Mouse (Mus musculus) naive thymus-derived CD4-positive, alpha-beta T cell, adult 2 months (primary cell): Measurements from ENCODE around the gene 4930404H24Rik.
A peak's percentile ranks its signal among the peaks of the same experiment; 100 is the strongest.

Experiments used
- DNase-seq: peaks from one replicate; pipeline ENCODE4 v3.0.0-alpha.2; 2011; ENCODE audit warnings: low read depth

Gene 4930404H24Rik

DNA sequence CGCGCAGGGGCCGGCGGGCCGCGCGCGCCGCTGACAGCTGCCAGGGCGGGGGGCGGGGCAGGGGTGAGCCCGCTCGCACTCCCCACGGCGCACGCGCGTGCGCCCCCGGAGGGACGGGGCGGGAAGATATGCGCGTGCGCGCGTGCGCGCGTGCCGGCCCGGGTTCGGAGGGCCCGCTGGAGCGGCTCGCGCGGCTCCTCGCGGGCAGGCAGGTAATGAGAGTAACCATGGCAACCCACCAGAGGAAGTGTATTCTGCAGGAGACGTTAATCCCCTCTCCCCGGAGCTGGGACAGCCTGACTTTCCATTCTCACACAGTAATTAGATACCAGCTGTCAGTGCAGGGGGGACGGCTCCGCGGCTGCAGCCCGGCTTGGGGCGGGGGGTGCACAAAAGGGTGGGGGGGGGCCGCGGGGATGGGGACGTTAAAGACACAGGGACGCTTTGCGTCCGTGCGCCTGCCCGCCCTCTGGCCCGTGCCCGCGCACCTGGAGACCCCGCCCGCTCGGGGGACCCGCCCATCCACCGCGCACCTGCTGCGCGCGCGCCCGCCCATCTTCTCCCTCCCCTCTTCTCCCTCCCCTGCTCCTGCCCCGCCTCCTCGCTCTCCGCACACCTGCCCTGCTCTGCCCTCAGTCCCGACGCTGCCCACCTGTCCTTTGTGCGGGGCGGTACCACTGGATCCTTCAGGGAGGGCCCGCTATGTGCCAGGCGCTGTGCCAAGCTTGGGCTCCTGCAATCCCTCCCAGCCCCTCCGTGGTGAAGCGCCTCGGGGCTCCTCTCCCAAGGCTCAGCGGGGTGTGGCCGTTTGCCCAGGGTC is at the start of gene 4930404H24Rik:
TSS of gene 4930404H24Rik (plus strand) at position 218 of the 820 bp plus-strand sequence.
- peak; percentile 75 for DNase-seq

DNA sequence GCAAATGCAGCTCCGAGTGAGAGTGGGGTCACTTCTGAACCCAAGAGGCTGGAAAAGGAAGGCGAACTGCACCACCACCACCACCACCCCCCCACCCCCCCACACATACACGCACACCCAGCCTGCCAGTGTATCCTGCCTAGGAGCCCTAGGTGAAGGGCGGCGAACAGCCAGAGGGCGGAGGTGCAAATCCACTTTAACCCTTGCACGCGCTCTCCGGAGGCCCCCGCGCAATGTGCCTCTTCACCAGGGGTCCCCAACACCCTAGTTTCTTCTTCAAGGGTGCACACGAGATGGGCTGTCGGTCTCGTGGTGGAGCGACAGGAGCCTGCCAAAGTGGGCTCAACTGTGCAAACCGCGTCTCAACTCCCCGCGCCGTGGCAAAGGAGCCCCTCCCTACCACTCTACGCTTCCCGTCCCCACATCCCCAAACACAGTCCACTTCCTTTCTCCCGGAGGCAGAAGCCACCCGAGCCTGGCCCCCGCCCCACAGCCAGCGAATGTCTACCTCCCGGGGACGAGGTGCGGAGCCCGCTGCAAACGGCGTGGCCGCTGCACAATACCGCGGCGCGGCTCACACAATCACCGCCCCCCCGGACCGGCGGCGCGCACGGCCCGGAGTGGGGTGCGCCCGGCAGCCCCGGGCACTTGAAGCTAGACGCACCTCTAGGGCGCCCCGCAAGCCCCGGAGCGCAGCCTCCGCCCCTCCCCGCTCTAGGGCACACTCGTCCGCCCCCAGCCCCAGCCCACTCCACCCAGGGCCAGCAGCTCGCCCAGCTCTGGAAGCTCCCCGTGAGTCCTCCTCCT is 49.0 kb upstream of the 4930404H24Rik start:
- DNase-seq: peak; percentile 42

DNA sequence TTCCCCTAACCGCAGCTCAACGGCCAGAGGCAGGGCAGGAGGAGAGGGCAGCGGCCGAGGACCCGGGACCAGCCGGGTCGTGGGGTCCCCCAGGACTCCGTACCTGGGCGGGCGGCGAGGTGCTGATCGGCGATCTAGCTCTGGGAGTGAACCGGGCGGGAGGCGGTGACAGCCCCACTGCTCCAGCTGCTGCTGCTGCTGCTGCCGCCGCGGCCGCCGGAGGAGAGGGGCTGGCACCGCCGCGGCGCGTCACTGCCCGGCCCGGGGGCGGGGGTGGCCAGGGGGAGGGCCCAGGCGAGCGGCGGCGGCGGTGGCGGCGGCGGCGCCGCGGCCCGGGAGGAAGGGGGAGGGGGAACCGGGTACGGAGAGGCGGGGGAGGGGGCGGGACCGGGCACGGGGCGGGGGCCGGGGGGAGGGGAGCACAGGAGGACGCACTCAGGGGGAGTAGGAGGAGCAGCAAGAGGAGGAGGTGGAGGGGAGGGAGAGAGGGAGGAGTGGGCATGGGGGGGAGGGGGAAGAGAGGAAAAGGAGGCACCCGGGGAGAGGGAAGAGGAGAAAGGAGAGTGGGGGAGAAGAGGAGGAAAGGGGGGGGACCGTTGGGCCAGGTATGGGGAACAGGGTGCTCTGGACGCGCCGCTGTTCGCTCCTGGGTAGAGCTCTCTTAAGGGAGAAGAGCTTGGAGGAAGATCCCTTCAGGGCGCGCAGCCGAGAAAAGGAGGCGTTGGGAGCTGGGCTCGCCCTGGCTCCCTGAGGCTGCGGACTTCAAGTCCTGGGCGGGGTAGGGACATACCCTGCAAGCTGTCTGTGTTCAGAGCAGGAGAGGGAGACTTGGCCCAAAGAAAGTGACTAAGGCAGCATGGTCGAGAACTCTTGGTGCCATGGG is 48.1 kb upstream of the 4930404H24Rik start:
- peak; percentile 62 for DNase-seq

DNA sequence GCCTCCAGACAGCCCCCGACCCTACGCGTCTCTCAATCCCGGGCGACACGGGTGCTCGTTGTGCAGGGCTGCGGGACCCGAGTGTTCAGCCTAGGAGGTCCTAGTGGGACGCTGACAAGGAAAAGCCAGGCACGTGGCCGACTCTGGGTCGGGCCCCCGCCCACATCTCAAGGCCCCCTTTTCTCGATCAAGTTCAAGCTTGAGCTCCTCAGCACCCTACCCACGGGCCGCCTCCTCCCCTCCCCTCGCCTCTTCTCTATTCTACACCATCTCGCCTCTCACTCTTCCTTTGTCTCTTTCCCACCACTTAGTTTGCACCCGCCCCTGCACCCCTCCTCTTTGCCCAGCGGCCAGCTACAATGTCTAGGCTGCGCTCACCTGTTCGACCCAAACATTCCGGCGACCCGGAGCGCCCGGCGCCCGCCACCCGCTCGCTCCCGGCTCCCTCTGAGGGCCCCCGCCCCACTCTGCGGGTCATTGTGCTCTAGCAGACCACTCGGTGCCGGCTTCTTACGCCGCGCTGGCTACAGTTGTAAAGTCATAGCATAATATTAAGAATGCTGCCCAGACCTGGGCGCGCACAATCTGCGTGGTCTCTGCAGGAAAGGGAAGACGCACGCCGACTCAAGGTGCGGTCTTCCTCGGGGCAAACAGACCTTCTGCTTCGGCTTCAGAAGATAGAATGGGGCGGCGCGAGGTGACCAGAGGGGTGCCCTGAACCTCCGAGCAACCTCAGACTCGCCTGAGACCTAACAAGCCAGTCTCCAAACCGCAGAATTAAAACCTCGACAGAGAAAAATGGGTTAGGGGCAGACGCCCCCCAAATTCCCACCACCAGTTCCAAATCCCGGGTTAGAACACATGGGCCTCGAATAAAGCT is 47.2 kb upstream of the 4930404H24Rik start:
- peak; percentile 34 for DNase-seq

DNA sequence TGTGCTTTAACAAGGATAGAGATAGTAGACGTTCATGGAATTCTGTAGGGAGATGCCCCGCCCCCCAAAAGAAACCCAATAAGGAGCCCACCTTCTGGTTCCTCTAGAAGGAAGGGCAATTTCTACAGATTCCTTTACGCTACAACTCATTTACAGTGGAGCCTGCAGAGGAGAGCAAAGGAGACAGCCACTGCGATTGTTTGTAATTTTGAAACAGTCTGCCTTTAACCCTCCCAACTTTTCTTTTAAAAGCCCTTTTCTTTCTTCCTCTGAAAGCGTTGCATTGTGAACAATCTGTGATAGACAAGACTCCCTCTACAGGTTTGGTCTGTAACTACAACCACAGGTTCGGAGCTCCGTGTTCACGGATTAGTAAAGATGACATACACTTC is 46.6 kb upstream of the 4930404H24Rik start:
- peak; percentile 85 for DNase-seq

DNA sequence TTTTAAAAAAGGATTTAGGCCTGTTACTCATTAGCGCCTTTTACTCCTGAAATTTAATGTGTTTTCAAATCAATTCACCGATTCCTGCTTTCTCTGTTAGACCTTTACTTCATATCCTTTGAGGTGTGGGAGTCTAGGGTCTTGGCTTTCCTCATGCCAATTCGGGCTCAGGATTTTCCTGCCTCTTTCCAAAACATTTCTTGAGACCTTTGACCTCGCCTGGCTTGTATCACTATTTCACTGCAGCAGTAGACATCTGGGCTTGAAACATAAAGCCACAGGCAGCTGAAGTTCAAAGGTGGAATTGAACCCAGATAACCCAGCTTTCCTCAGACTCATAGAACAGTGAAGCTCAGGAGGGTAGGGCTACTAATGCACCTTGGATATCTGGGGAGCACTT is 46.1 kb upstream of the 4930404H24Rik start:
- DNase-seq: no peak

DNA sequence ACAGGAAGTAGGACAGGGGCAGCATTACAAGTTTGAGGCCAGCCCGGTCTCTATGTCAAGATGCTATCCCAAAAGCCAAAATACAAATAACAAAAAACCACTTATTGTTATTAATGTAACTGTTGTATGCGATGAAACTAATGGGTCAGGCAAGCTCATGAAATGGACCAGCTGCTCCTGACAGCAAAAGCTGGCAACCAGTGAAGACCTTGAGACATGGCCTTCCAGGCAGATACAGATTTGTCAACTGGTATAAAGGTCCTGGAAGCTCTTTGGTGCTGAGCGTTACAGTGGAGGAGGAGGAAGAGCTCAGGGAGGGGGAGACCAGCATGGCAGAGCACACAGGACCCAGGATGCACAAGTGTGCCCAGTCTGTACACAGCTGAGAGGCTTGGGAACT is 44.9 kb upstream of the 4930404H24Rik start:
- DNase-seq: no peak

DNA sequence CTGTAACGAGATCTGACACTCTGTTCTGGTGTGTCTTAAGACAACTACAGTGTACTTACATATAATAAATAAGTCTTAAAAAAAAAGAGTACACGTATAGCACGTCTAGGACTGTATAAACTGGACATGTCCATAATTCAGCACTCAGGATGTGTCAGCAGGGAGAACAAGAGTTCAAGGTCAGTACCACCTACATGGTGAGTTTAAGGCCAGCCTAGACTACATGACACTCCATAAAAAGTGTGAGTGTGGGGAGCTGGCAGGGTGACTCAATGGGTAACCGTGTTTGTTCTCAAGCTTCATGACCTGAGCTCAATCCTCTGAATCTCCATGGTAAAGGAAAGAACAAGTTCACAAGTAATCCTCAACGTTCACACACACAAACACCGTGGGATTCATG is 44.1 kb upstream of the 4930404H24Rik start:
- no peak for DNase-seq

DNA sequence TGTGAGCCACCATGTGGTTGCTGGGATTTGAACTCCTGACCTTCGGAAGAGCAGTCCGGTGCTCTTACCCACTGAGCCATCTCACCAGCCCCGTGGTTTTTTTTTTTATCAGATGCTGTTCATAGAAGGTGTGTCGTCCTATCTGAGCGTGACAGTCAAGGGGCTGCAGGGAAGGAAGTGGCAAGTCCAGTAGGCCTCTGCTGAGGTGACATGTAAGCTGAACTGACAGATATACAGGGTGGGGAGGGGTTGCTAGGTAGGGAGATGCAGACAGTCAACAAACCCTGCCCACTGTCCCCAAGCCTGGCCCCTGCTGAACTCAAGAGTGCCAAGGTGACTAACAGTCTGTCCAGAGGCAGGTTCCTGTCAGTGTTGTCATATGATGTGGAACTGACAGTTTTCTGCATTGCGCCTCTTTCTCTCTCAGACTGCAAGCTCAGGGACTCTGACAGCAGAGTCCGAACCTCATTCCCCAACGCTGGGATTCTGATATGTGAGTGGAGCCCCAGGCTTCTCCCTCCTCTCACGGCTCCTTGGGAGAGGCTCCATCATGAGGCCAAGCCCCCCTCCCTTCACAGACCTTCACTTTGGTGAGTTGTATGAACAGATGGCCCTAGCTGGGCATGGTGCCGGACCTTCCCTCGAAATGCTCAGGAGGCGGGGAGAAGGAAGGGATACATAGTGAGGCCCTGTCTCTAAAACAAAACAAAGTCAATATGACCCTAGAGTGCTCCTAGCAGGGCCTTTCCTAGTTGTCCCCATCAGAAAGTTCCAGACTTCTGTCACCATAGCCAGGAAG is 38.4 kb upstream of the 4930404H24Rik start:
- DNase-seq: no peak

DNA sequence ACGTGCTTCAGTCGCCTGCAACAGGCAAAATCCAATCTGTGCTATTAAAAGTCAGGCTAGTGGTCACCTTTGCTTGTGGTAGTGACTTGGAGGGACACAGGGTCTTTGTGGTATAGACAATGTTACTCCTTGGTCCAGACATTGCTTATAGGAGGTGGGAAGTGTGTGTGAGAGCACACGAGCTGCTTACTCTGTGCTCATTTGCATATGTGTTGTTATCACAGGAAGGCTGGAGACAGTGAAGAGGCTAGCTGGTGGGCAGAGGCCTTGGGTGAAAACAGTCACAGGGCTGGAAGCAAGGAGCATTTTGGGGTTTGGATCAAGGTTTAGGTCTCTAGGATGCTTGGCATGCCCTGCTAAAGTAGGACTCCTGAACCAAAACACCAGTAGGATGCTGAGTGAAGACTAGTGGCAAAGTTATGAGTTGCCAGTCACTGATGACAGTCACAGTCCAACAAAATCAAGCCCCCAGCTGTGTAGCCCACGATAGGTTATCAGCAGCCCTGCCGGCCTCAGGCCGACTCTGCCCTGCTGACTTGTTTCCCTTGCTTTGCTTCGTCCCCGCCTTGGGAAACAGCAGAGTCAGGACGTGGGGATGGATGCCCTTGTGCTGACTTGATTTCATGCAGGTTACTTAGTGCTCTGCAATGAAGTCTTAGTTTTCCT is 37.6 kb upstream of the 4930404H24Rik start:
- no peak for DNase-seq

DNA sequence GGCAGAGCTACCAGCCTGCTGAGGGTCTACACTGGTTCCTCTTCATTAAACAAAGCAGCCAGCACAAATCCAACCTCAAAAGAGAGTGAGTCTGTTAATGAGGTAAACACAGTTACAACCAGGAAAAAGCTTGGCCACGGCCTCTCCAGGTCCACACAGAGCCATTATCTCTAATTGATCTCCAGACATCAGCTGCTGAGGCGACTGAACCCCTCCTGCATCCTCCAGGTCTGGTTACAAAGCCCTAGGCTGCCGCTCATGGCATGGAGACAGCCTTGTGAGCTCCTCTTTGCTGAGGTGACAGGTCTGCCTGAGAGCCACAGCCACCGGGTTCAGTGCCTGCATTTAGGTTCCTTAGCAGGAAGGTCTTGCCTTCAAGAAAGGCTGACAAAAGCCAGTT is 35.1 kb upstream of the 4930404H24Rik start:
- DNase-seq: no peak

DNA sequence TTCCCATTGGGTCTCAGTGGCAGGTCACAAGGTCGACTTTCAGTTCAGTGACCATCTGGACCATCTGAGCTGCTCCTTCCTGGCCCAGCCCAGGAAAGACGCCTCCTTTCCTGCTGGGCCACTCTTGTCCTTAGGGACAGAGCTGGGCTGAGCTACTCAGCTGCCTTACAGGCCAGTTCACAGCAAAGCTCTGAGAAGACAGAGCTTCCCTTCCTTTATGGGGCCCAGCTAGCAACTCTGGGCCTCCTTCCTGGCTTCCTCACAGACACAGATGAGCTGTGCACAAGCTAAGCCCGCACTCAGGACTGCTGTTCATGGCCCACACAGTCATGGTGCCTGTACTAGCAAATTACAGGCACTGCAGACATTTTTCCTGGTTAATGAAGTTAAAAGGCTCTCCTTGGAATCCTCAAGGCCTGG is 34.6 kb upstream of the 4930404H24Rik start:
- DNase-seq: no peak

DNA sequence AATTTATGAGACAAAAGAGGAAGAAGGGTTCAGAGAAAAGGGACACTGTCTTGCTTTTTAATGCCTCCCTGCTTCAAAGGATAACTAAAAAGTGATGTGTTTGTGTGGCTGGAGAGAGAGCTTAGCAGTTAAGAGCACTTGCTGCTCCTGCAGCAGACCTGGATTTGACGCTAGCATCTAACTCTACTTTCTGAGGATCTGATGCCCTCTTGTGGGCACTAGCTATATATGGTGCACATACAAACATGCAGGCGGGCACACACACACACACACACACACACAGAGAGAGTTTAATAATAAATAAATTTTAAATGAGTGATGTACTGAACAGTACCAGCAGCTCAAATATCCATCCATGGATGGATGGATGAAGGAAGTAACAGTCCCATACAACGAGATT is 29.3 kb upstream of the 4930404H24Rik start:
- no peak for DNase-seq

DNA sequence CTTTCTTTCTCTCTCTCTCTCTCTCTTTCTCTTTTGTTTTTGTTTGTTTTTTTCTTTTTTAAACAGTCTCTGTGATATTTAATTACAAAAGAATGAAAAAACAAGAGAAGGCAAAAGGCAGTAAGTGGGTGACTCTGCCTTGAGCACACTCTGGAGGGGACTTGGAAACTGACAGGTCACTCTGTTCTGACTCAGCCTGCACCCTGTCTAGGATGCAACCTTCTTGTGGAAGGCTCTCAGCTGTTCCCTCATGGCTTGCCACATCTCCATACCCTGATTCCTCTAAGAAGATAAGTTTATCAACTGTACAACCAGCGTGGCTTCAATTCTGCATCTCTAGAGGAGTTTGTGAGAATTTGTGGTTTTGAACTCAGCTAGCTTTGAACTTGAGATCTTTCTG is 25.2 kb upstream of the 4930404H24Rik start:
- DNase-seq: no peak

DNA sequence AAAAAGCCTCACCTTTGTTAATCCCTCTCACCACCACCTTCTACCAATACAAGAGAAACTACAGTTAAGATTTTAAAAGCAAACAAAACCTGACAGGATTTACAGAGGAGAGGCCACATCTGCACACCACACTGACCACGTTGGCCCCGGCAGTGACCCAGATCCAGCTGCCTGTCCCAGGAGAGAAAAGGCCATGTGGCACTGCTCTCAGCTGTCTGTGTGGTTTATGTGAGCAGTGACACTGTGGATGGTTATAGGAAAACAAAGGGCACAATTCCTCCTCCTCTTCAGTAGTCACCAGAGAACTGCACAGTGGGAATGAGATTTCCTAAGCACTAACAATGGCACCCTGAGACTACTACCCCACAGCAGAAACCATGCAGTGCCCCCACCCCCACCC is 23.3 kb upstream of the 4930404H24Rik start:
- DNase-seq: no peak

DNA sequence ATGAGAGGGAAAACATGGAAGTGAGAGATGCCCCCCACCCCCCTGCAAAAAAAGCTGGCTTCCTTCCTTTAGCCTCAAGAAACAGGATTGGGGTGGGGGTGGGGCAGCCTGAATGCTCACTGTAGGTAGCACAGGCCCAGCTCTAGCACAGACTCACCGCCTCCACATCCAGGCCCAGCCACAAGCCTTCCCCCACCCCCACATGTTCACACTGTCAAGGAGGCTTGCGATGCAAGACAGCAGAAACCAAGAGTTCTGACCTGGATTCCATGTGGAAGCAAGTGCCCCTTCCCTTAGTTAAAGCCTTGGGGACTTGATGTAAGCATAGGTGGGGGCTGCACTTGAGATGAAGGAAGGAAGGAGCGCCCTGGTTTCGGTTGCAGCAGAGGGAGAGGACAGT is 22.8 kb upstream of the 4930404H24Rik start:
- DNase-seq: no peak

DNA sequence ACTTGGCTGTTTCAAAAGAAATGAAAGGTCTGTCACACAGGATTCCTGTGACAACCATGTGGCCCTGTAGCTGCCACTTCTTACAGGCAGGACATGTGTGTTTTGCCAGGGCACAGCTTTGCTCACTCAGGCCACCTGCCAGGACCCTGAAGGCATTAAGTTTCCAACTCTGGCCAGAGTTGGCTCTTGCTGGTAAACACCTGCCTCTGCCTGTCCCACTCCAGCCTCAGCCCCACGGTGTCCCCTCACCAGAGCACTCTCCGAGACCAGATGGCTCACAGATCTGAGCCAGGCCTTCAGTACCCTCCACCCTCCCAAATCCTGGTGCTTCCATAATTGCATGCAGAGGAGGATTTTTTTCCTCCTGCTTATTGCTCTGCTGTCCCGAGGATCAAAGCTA is 21.6 kb upstream of the 4930404H24Rik start:
- no peak for DNase-seq

DNA sequence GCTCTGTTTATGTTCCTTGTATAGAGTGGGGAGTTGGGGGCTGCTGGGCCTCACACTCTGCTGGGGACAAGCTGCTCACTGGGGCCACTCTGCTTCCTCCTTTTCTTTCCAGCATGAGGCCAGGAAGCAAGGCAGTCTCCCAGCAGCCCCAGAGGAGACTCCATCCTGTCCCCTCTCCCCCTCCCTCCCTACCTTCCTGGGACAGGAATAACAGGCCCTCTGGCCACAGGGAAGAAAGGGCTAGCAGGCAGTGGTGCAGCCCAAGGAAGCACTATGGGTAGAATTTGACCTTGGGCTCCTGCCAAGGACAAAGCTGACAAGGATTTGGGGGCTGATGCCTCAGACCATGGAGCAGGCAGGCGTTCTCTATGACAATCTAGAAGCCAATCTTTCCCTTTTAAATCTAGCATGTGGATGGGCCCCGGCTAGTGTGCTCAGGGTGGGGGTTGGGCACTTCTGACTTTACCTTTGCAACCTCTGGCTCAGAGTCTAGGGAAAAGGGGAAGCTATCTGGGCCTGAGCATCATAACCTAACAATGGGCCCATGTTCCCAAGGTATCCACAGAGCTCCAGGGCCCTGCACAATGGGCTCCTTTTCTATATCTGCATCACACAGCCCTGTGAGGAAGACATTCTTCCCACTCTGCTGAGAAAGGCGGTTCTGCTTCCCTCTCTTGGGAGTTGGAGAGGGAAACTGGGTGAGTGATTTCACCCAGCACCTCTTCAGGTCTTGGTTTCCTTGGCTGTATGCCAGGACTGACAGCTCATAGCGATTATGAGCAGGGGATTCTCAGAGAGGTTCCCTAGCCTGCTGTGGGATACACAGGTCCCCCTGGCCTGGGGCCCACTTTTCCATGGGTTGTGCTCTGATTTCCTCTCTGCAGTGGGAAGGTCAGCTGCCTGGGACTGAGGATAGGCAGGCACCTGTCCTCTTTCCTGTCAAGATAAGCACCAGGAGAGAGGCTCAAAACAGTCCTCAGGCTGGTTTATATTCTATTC is 17.2 kb upstream of the 4930404H24Rik start:
- DNase-seq: no peak

DNA sequence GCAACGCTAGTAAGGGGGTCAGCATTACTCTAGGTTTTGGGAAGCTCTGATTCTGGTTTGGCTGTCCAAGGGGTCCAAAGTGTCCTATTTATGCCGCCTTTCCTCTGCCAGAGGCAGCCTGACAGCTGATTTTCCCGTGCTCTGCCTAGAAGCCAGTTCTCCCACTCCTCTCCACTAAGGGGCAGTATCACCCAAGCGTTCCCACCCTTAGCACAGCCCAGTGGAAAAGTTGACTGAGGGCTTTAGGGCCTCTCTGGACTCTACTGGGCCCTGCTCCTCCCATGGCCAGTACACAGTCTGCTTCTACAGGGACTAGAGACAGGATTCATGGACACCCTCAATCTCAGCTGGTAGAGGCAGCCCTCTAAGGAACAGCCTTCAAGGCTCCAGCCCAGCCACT is 14.0 kb upstream of the 4930404H24Rik start:
- peak; percentile 76 for DNase-seq
